Mouse (Mus musculus) heart, postnatal 0 days (tissue): ENCODE measurements around the gene Asap2. TPM values are rescaled to one million over a fixed set of nuclear protein-coding genes. Genes with fewer than 3 reads are reported as not detected.
A peak's percentile ranks its signal among the peaks of the same experiment; 100 is the strongest.

Experiments used
- ATAC-seq: fragments of 200-750 bp; cut with Nextera tagmentation; 2 replicates; pipeline ENCODE4 v1.8.0; 2017; ENCODE audit warnings: low read depth, moderate number of reproducible peaks, moderate library complexity; ENCODE audit not compliant: insufficient read depth
- DNase-seq: peaks from one replicate; pipeline ENCODE4 v3.0.0-alpha.2; 2016; ENCODE audit warnings: low spot score
- H3K27ac ChIP-seq: fragments of 300-500 bp; sonication (generic); 2 replicates; pipeline ENCODE4 v1.5.1; 2014; ENCODE audit warnings: low read depth, mild to moderate bottlenecking
- H3K27me3 ChIP-seq: fragments of 300-500 bp; sonication (generic); 2 replicates; pipeline ENCODE4 v1.6.1; 2014; ENCODE audit warnings: low read length, mixed read lengths; ENCODE audit not compliant: control insufficient read depth, insufficient read depth
- H3K36me3 ChIP-seq: fragments of 300-500 bp; sonication (generic); replicated peaks from 2 replicates; pipeline ENCODE4 v1.6.1; 2014; ENCODE audit warnings: low read length, mixed read lengths; ENCODE audit not compliant: control insufficient read depth, insufficient read depth
- H3K4me1 ChIP-seq: fragments of 300-500 bp; sonication (generic); 2 replicates; pipeline ENCODE4 v1.6.1; 2014; ENCODE audit warnings: antibody characterized with exemption; ENCODE audit not compliant: control insufficient read depth, insufficient read depth
- H3K4me2 ChIP-seq: fragments of 300-500 bp; sonication (generic); 2 replicates; pipeline ENCODE4 v1.6.1; 2014; ENCODE audit warnings: low read depth, mild to moderate bottlenecking, low read length, moderate library complexity
- H3K4me3 ChIP-seq: fragments of 300-500 bp; sonication (generic); 2 replicates; pipeline ENCODE4 v1.5.1; 2014; ENCODE audit warnings: low read depth, low read length
- H3K9ac ChIP-seq: fragments of 300-500 bp; sonication (generic); replicated peaks from 2 replicates; pipeline ENCODE4 v1.6.1; 2014; ENCODE audit warnings: low read depth, low read length, mixed read lengths
- H3K9me3 ChIP-seq: fragments of 300-500 bp; sonication (generic); replicated peaks from 2 replicates; pipeline ENCODE4 v1.6.1; 2016; ENCODE audit warnings: low read length; ENCODE audit not compliant: control insufficient read depth
- CTCF ChIP-seq: IDR thresholded peaks from 2 replicates; pipeline ENCODE4 v1.5.1; 2016; ENCODE audit warnings: antibody characterized with exemption, control low read depth, low read depth
- EP300 ChIP-seq: IDR thresholded peaks from 2 replicates; pipeline ENCODE4 v1.6.1; 2016; ENCODE audit warnings: antibody characterized with exemption, low read depth
- WGBS: fragments of 180-500 bp; shearing (Covaris S2); extraction: QIAGEN DNeasy Blood & Tissue Kit; methylation state at CpG from one replicate; pipeline ENCODE4 v1.1.7; 2014; 5-methylcytosine and 5-hydroxymethylcytosine counted together
- polyA plus RNA-seq: library from polyadenylated mRNA; unstranded; fragments of >200 nt; fragmentation: Nextera tagmentation; extraction: Ambion mirVana; gene quantifications from 2 replicates; pipeline ENCODE4 v1.2.1, GENCODE M21; 2015
- total RNA-seq: library from RNA; depleted of rRNA; stranded (reverse); fragments of >200 nt; gene quantifications from 2 replicates; pipeline ENCODE4 v1.2.3, GENCODE M21; 2014; ENCODE audit warnings: low replicate concordance

Gene Asap2
- total and polyA plus RNA-seq, 2 experiments from 2014 or later = 4.1 to 9.6 TPM

GRCm38 (mm10) chr12:21159304-21159703 is 169.0 kb downstream of the Asap2 start:
- 37% methylated on average over 7 of the region's 7 CpGs for WGBS
- Histone ChIP-seq H3K4me1 (peaks cover 62% of the 10 kb centered on the region), H3K27me3 (no peaks in the 10 kb centered on the region), H3K9ac (no peak overlapping the region), H3K4me2 (peak overlapping the region; percentile 8; the same call in 1 of the 2 replicates), H3K9me3 (no peaks in the 10 kb centered on the region), H3K36me3 (no peaks in the 10 kb centered on the region), H3K27ac (peak overlapping the region; percentile 64), H3K4me3 (no peak overlapping the region)
- no peak for TF ChIP-seq CTCF
- no peak for TF ChIP-seq EP300
- no peak for ATAC-seq
- DNase-seq = no peak

DNA sequence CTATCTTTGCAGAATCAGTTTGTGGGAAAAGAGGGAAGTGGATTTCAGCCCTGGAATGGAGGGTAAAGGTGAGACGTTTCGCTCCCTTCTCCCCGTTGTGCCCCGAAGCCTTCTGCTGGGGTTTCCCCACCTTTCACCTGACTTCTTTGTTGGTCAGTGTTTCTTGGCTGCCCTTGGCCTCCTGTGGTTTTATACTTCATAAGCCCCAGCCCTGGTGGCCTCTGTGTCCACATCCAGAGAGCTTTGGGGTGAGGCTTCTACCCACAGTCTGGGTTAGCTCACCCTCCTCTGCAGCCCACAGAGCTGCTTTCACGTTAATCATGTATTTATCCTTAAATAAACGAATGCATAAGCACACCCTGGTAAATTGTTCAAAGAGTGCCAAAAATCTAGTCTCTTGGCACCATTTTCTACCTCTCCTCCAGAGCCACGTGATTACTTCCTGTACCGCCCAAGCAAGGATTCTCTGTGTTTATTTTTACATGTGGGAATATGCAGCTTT is 170.1 kb downstream of the Asap2 start:
- H3K4me1 ChIP-seq = peaks cover 64% of the 10 kb centered on the region
- H3K36me3 ChIP-seq = no peaks in the 10 kb centered on the region
- H3K9me3 ChIP-seq = no peaks in the 10 kb centered on the region
- ATAC-seq (peak; percentile 18; the same call in 1 of the 2 replicates), DNase-seq (peak; percentile 51)
- H3K4me2 ChIP-seq = no peak overlapping the region
- H3K4me3 ChIP-seq = no peak overlapping the region
- H3K9ac ChIP-seq = no peak overlapping the region
- peak overlapping the region; percentile 64 for H3K27ac ChIP-seq
- TF ChIP-seq EP300 = no peak
- TF ChIP-seq CTCF = no peak
- WGBS = 51% methylated on average over 8 of the region's 8 CpGs
- no peaks in the 10 kb centered on the region for H3K27me3 ChIP-seq

GRCm38 (mm10) chr12:21161841-21162240 is 171.6 kb downstream of the Asap2 start:
- TF ChIP-seq CTCF (no peak), EP300 (no peak)
- H3K36me3 ChIP-seq = no peaks in the 10 kb centered on the region
- H3K27ac ChIP-seq = no peak overlapping the region
- no peak for ATAC-seq
- no peak overlapping the region for H3K9ac ChIP-seq
- H3K4me3 ChIP-seq = no peak overlapping the region
- H3K4me1 ChIP-seq = peaks cover 64% of the 10 kb centered on the region
- no peak overlapping the region for H3K4me2 ChIP-seq
- WGBS = 86% methylated on average over 4 of the region's 4 CpGs
- H3K27me3 ChIP-seq = no peaks in the 10 kb centered on the region
- no peaks in the 10 kb centered on the region for H3K9me3 ChIP-seq
- DNase-seq = no peak

- no peak for ATAC-seq
- 58% methylated on average over 3 of the region's 3 CpGs for WGBS
- Histone ChIP-seq H3K4me2 (no peak overlapping the region), H3K4me3 (no peak overlapping the region), H3K36me3 (peaks cover 4% of the 10 kb centered on the region), H3K4me1 (peaks cover 62% of the 10 kb centered on the region), H3K27me3 (no peaks in the 10 kb centered on the region), H3K9me3 (no peaks in the 10 kb centered on the region), H3K9ac (no peak overlapping the region), H3K27ac (peak overlapping the region; percentile 70)
- no peak for DNase-seq
- TF ChIP-seq EP300 (no peak), CTCF (no peak)
Observed at GRCm38 (mm10) chr12:21163706-21164105, 173.4 kb downstream of the Asap2 start.

- no peak overlapping the region for H3K4me3 ChIP-seq
- peaks cover 9% of the 10 kb centered on the region for H3K36me3 ChIP-seq
- DNase-seq = no peak
- no peak for TF ChIP-seq EP300
- TF ChIP-seq CTCF = no peak
- H3K9ac ChIP-seq = no peak overlapping the region
- H3K27me3 ChIP-seq = no peaks in the 10 kb centered on the region
- H3K9me3 ChIP-seq = no peaks in the 10 kb centered on the region
- H3K27ac ChIP-seq = peak overlapping the region; percentile 70
- no peak for ATAC-seq
- H3K4me2 ChIP-seq = no peak overlapping the region
- H3K4me1 ChIP-seq = peaks cover 56% of the 10 kb centered on the region
- 59% methylated on average over 8 of the region's 8 CpGs for WGBS
Observed at GRCm38 (mm10) chr12:21164251-21164650, 174.0 kb downstream of the Asap2 start.

DNA sequence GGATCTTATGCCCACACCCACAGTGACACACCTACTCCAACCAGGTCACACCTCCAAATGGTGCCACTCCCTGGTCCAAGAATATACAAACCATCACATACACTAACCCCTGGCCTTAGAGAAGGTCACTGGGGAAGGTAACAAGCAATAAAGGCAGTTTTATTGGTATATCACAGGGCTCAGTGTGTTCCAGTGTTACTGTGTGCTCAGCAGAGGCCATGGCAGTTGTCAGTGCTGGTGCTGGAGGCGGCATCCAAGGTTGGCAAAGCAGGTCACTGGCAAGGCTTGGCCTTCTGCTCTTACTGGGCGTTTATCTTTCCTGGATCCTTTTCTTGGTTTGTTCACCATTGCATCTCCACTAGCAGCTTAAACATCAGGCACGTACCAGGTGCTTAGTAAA is 174.9 kb downstream of the Asap2 start:
- no peak for TF ChIP-seq EP300
- no peak for TF ChIP-seq CTCF
- Histone ChIP-seq H3K4me1 (peaks cover 49% of the 10 kb centered on the region), H3K27ac (peak overlapping the region; percentile 57), H3K9ac (no peak overlapping the region), H3K27me3 (no peaks in the 10 kb centered on the region), H3K4me3 (no peak overlapping the region), H3K36me3 (peaks cover 18% of the 10 kb centered on the region), H3K4me2 (no peak overlapping the region), H3K9me3 (no peaks in the 10 kb centered on the region)
- no peak for DNase-seq
- ATAC-seq = no peak
- WGBS = 88% methylated on average over 3 of the region's 3 CpGs
